Mouse (Mus musculus) intestine, embryonic 16.5 days (tissue): ENCODE measurements at regions not wholly inside any gene's neighbourhood (a gene's known extent, or its start where the extent isn't known, plus 50 kb on each side); places are given as distances from the start of the nearest gene placed in this dataset.

Source experiments
- ATAC-seq: fragments of 200-750 bp; cut with Nextera tagmentation; 2 replicates; pipeline ENCODE4 v1.8.0; 2017; ENCODE audit warnings: moderate TSS enrichment, moderate library complexity
- H3K27ac ChIP-seq: fragments of 300-500 bp; sonication (generic); 2 replicates; pipeline ENCODE4 v1.5.1; 2014; ENCODE audit warnings: mild to moderate bottlenecking, low read length
- H3K27me3 ChIP-seq: fragments of 300-500 bp; sonication (generic); replicated peaks from 2 replicates; pipeline ENCODE4 v1.6.1; 2014; ENCODE audit warnings: low read length, control low read depth, mixed read lengths; ENCODE audit not compliant: control insufficient read depth, insufficient read depth
- H3K36me3 ChIP-seq: fragments of 300-500 bp; sonication (generic); 2 replicates; pipeline ENCODE4 v1.6.1; 2014; ENCODE audit warnings: low read length, control low read depth; ENCODE audit not compliant: control insufficient read depth, insufficient read depth
- H3K4me1 ChIP-seq: fragments of 300-500 bp; sonication (generic); 2 replicates; pipeline ENCODE4 v1.6.1; 2014; ENCODE audit warnings: low read length, control low read depth, mixed read lengths; ENCODE audit not compliant: control insufficient read depth, insufficient read depth
- H3K4me2 ChIP-seq: fragments of 300-500 bp; sonication (generic); 2 replicates; pipeline ENCODE4 v1.6.1; 2014; ENCODE audit warnings: low read depth, low read length, control low read depth
- H3K4me3 ChIP-seq: fragments of 300-500 bp; sonication (generic); 2 replicates; pipeline ENCODE4 v1.5.1; 2014; ENCODE audit warnings: mild to moderate bottlenecking, low read length
- H3K9ac ChIP-seq: fragments of 300-500 bp; sonication (generic); 2 replicates; pipeline ENCODE4 v1.6.1; 2014; ENCODE audit warnings: low read depth, low read length
- H3K9me3 ChIP-seq: fragments of 300-500 bp; sonication (generic); 2 replicates; pipeline ENCODE4 v1.6.1; 2016; ENCODE audit warnings: low read length, control low read depth; ENCODE audit not compliant: control insufficient read depth
- WGBS: fragments of 180-500 bp; shearing (Covaris S2); extraction: QIAGEN DNeasy Blood & Tissue Kit; methylation state at CpG from one replicate; pipeline ENCODE4 v1.1.7; 2014; 5-methylcytosine and 5-hydroxymethylcytosine counted together

GRCm38 (mm10) chr3:70134963-70135362, 127.5 kb downstream of the Otol1 start:
- H3K27me3 ChIP-seq = no peaks in the 10 kb centered on the region
- no peak overlapping the region for H3K4me3 ChIP-seq
- no peak overlapping the region for H3K27ac ChIP-seq
- no peak overlapping the region for H3K9ac ChIP-seq
- H3K9me3 ChIP-seq = no peaks in the 10 kb centered on the region
- H3K4me1 ChIP-seq = no peaks in the 10 kb centered on the region
- no peak for ATAC-seq
- H3K36me3 ChIP-seq = no peaks in the 10 kb centered on the region
- H3K4me2 ChIP-seq = no peak overlapping the region
- WGBS = 58% methylated on average over 2 of the region's 2 CpGs

- no peak overlapping the region for H3K9ac ChIP-seq
- H3K36me3 ChIP-seq = no peaks in the 10 kb centered on the region
- H3K9me3 ChIP-seq = no peaks in the 10 kb centered on the region
- 71% methylated on average over 2 of the region's 2 CpGs for WGBS
- no peaks in the 10 kb centered on the region for H3K27me3 ChIP-seq
- no peak overlapping the region for H3K27ac ChIP-seq
- H3K4me3 ChIP-seq = no peak overlapping the region
- ATAC-seq = no peak
- H3K4me1 ChIP-seq = no peaks in the 10 kb centered on the region
- H3K4me2 ChIP-seq = no peak overlapping the region
These were observed 131.1 kb downstream of the Otol1 start for GRCm38 (mm10) chr3:70138488-70138887.

GRCm38 (mm10) chr3:70138926-70139325, 131.5 kb downstream of the Otol1 start:
- H3K27ac ChIP-seq = no peak overlapping the region
- no peak overlapping the region for H3K4me2 ChIP-seq
- no peaks in the 10 kb centered on the region for H3K27me3 ChIP-seq
- H3K9ac ChIP-seq = no peak overlapping the region
- H3K4me1 ChIP-seq = no peaks in the 10 kb centered on the region
- ATAC-seq = no peak
- no peak overlapping the region for H3K4me3 ChIP-seq
- no peaks in the 10 kb centered on the region for H3K36me3 ChIP-seq
- WGBS = 58% methylated on average over 4 of the region's 4 CpGs
- no peaks in the 10 kb centered on the region for H3K9me3 ChIP-seq

GRCm38 (mm10) chr3:70145728-70146127, 138.3 kb downstream of the Otol1 start:
- 74% methylated on average over 1 of the region's 1 CpGs for WGBS
- Histone ChIP-seq H3K36me3 (no peaks in the 10 kb centered on the region), H3K4me1 (no peaks in the 10 kb centered on the region), H3K9me3 (no peaks in the 10 kb centered on the region), H3K27ac (no peak overlapping the region), H3K4me3 (no peak overlapping the region), H3K27me3 (no peaks in the 10 kb centered on the region), H3K9ac (no peak overlapping the region), H3K4me2 (no peak overlapping the region)
- ATAC-seq = no peak

- H3K4me1 ChIP-seq = no peaks in the 10 kb centered on the region
- H3K9me3 ChIP-seq = no peaks in the 10 kb centered on the region
- no peak overlapping the region for H3K4me2 ChIP-seq
- no peak overlapping the region for H3K9ac ChIP-seq
- ATAC-seq = no peak
- H3K27ac ChIP-seq = no peak overlapping the region
- no peak overlapping the region for H3K4me3 ChIP-seq
- H3K27me3 ChIP-seq = no peaks in the 10 kb centered on the region
- H3K36me3 ChIP-seq = no peaks in the 10 kb centered on the region
- WGBS = 70% methylated on average over 5 of the region's 5 CpGs
These were observed 143.7 kb downstream of the Otol1 start for GRCm38 (mm10) chr3:70151156-70151555.

GRCm38 (mm10) chr3:70160043-70160442, 152.6 kb downstream of the Otol1 start:
- H3K27me3 ChIP-seq = no peaks in the 10 kb centered on the region
- no peak overlapping the region for H3K27ac ChIP-seq
- H3K36me3 ChIP-seq = no peaks in the 10 kb centered on the region
- no peak overlapping the region for H3K9ac ChIP-seq
- 74% methylated on average over 9 of the region's 9 CpGs for WGBS
- no peak overlapping the region for H3K4me2 ChIP-seq
- no peaks in the 10 kb centered on the region for H3K4me1 ChIP-seq
- H3K9me3 ChIP-seq = no peaks in the 10 kb centered on the region
- H3K4me3 ChIP-seq = no peak overlapping the region
- ATAC-seq = no peak

- 55% methylated on average over 4 of the region's 4 CpGs for WGBS
- Histone ChIP-seq H3K27me3 (no peaks in the 10 kb centered on the region), H3K4me3 (no peak overlapping the region)
These were observed 164.3 kb downstream of the Otol1 start for GRCm38 (mm10) chr3:70171667-70172066.

GRCm38 (mm10) chr3:70176391-70176790, 169.0 kb downstream of the Otol1 start:
- Histone ChIP-seq H3K4me3 (no peak overlapping the region), H3K9ac (no peak overlapping the region), H3K27ac (no peak overlapping the region), H3K9me3 (no peaks in the 10 kb centered on the region), H3K4me1 (no peaks in the 10 kb centered on the region), H3K36me3 (no peaks in the 10 kb centered on the region), H3K27me3 (no peaks in the 10 kb centered on the region), H3K4me2 (no peak overlapping the region)
- ATAC-seq = no peak
- WGBS = 81% methylated on average over 1 of the region's 1 CpGs

More at GRCm38 (mm10) chr3:70171667-70172066, 164.3 kb downstream of the Otol1 start:
- no peak overlapping the region for H3K4me2 ChIP-seq
- no peak overlapping the region for H3K9ac ChIP-seq
- H3K27ac ChIP-seq = no peak overlapping the region
- H3K9me3 ChIP-seq = no peaks in the 10 kb centered on the region
- no peak for ATAC-seq
- no peaks in the 10 kb centered on the region for H3K4me1 ChIP-seq
- H3K36me3 ChIP-seq = no peaks in the 10 kb centered on the region

- Histone ChIP-seq H3K4me2 (no peak overlapping the region), H3K4me3 (no peak overlapping the region), H3K4me1 (no peaks in the 10 kb centered on the region), H3K9me3 (no peaks in the 10 kb centered on the region), H3K36me3 (no peaks in the 10 kb centered on the region), H3K27me3 (no peaks in the 10 kb centered on the region), H3K27ac (no peak overlapping the region), H3K9ac (no peak overlapping the region)
- ATAC-seq = no peak
- 70% methylated on average over 3 of the region's 3 CpGs for WGBS
These were observed 174.2 kb downstream of the Otol1 start for GRCm38 (mm10) chr3:70181611-70182010.

- Histone ChIP-seq H3K9me3 (no peaks in the 10 kb centered on the region), H3K27me3 (no peaks in the 10 kb centered on the region), H3K9ac (no peak overlapping the region), H3K27ac (no peak overlapping the region), H3K4me3 (no peak overlapping the region), H3K36me3 (no peaks in the 10 kb centered on the region), H3K4me1 (no peaks in the 10 kb centered on the region), H3K4me2 (no peak overlapping the region)
- no peak for ATAC-seq
These were observed 183.3 kb downstream of the Otol1 start for GRCm38 (mm10) chr3:70190741-70191140.
